Mouse (Mus musculus) ES-Bruce4 (cell line): ENCODE results near the gene Il21r.

Source experiments
- CTCF ChIP-seq: IDR thresholded peaks from one replicate; pipeline ENCODE4 v1.8.1; 2011; ENCODE audit warnings: low read depth, low read length
- EP300 ChIP-seq: IDR thresholded peaks from 2 replicates; pipeline ENCODE4 v1.6.1; 2011; ENCODE audit warnings: low read depth, low read length; ENCODE audit not compliant: insufficient read depth
- POLR2A ChIP-seq: IDR thresholded peaks from one replicate; pipeline ENCODE4 v1.8.1; 2011; ENCODE audit warnings: low read length; ENCODE audit not compliant: insufficient read depth

GRCm38 (mm10) chr7:125625219-125625618, 22.0 kb downstream of the Il21r start:
- TF ChIP-seq POLR2A (no peak), CTCF (no peak), EP300 (no peak)
